Mouse (Mus musculus) cerebellum, adult 2 months (tissue): ENCODE results near the gene Cant1.

Experiments
- CTCF ChIP-seq: fragments of 200-500 bp; IDR thresholded peaks from 2 replicates; pipeline ENCODE4 v1.5.1; 2011; ENCODE audit warnings: low read depth, mild to moderate bottlenecking, control low read depth, low read length, moderate library complexity, borderline replicate concordance; ENCODE audit not compliant: insufficient read depth
- POLR2A ChIP-seq: fragments of 200-500 bp; IDR thresholded peaks from 2 replicates; pipeline ENCODE4 v1.6.1; 2011; ENCODE audit warnings: low read length, control low read depth, borderline replicate concordance; ENCODE audit not compliant: insufficient read depth

GRCm38 (mm10) chr11:118456937-118457336 is 38.1 kb upstream of the Cant1 start:
- TF ChIP-seq CTCF (no peak), POLR2A (no peak)
